Mouse (Mus musculus) small intestine, adult 10 weeks (tissue): ENCODE measurements around the gene Fras1. TPM values are rescaled to one million over a fixed set of nuclear protein-coding genes. Genes with fewer than 3 reads are reported as not detected.

Experiments used
- polyA plus RNA-seq: library from polyadenylated mRNA; stranded (reverse); fragments of 350-450 nt; fragmentation: Illumina TruSeq; extraction: RNeasy Lipid Tissue Mini Kit (QIAGEN cat#74804); gene quantifications from one replicate; pipeline ENCODE4 v1.2.3, GENCODE M21; 2014; ENCODE audit warnings: low replicate concordance

The Fras1 gene
- 2.2 TPM for polyA plus RNA-seq

DNA sequence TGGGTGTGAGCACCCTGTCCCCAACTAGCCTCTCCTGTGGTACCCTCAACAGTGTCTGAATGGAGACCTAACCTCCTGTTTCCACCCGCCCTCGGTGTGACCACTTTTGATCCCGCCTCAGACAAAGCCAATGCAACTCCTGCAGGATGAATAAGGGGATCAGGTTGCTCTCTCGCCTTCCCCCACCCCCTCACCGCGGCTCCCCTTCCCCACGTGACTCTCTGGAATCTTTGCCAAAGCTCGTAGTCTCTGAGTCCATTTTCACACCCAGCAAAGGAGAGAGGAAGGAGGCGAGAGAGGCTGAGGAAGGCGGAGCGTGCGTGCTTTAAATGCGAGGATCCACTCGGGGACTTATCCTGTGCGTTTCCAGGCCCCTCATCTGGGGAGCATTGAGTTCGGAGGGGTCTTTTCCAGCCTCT, at the start of gene Fras1:
Gene Fras1, plus strand, starts transcription at position 389 of the 419 bp plus-strand sequence.

DNA sequence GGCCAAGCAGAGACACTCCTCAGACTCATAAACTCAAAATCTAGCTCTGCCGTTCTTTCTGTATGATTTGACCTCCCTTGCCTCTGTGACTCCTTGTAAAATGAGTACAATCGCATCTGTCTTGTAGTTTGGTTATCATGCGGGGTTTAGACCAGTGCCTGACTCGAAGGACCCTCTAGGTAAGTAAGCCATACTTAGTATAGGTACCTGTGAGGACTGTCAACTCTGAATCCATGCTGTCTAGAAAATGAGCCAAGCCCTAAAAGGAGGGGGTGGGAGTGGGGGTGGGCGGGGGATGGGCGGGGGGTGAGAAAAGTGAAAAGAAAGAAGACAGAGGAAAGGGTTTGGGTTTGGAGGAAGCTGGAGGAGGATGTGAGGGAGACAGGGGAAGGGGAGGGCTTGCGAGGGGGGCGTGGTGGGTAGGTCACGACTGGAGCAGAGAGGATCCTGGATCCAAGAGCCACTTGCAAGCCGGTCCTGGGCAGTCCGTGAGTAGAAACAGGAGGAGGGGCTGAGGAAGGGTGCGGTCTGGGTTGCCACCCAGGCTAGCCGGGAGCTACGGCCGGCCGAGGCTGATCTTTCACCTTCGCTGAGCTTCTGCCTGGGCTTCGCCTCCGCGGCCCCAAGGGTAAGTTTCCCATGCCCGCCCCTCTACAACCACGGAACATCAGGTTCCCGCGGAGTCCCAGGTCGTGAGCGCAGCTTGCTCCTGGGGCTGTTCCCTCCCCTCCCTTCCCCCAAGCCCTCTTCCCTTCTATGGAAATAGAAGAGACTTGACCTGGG, 419.4 kb downstream of the Fras1 start, which contains the start of gene Anxa3:
Gene Anxa3, plus strand, starts transcription at position 404 of the 783 bp plus-strand sequence.

Other genes starting within 250 kb of the Fras1 start
- 90.2 TPM for gene Cnot6l, start 209.8 kb upstream of the Fras1 start, polyA plus RNA-seq
- gene Mrpl1, start 164.5 kb upstream of the Fras1 start, polyA plus RNA-seq: 55.1 TPM